ENCODE assay signal across 8 mouse cellular contexts in genomic region chr2:164083609-164084341, GRCm38 (mm10). TPM values are rescaled to one million over a fixed set of nuclear protein-coding genes. Genes with fewer than 3 reads are reported as not detected.
DNase-seq lines count a peak whose midpoint lies in the region; ATAC-seq and TF ChIP-seq lines count a peak whose summit lies in the region.

No protein-coding gene starts in this region.

- no peak for TF ChIP-seq CTCF in liver, postnatal 0 days (IDR thresholded peaks at IDR 0.05; ENCODE audit: low read depth)

- peak; percentile 82 for ATAC-seq in liver, postnatal 0 days

- H3K4me2 ChIP-seq in liver, postnatal 0 days (ENCODE audit: low read depth, low read length), result peak overlapping the region; percentile 44

- H3K4me1 ChIP-seq in liver, postnatal 0 days (ENCODE audit: insufficient read depth), result peaks cover 9% of the 10 kb centered on the region
- H3K4me1 ChIP-seq in limb, embryonic 10.5 days, result no peaks in the 10 kb centered on the region

- WGBS in liver, postnatal 0 days (ENCODE audit: insufficient replicate concordance), result 33% methylated on average over 19 of the region's 19 CpGs
- 94% methylated on average over 19 of the region's 19 CpGs for WGBS in limb, embryonic 10.5 days

- no peak for TF ChIP-seq EP300 in liver, postnatal 0 days (IDR thresholded peaks at IDR 0.05; ENCODE audit: low read depth)

- H3K27me3 ChIP-seq in liver, postnatal 0 days (ENCODE audit: insufficient read depth, low read length), result no peaks in the 10 kb centered on the region
- no peaks in the 10 kb centered on the region for H3K27me3 ChIP-seq in limb, embryonic 10.5 days (ENCODE audit: low read depth, poor library complexity, severe bottlenecking)

- 0 out of 2 replicates have a peak overlapping the region, but pooled peaks have one; percentile 26 for H3K9ac ChIP-seq in liver, postnatal 0 days (replicated peaks)

- H3K27ac ChIP-seq in liver, postnatal 0 days (ENCODE audit: low read depth), result peak overlapping the region; percentile 86
- no peak overlapping the region for H3K27ac ChIP-seq in limb, embryonic 10.5 days

- H3K9me3 ChIP-seq in liver, postnatal 0 days (ENCODE audit: low read length), result no peaks in the 10 kb centered on the region
- H3K9me3 ChIP-seq in limb, embryonic 10.5 days (replicated peaks), result no peaks in the 10 kb centered on the region

- H3K36me3 ChIP-seq in liver, postnatal 0 days (replicated peaks; ENCODE audit: insufficient read depth, low read length), result peaks cover 65% of the 10 kb centered on the region
- H3K36me3 ChIP-seq in limb, embryonic 10.5 days, result peaks cover 90% of the 10 kb centered on the region

- peak; percentile 89 for DNase-seq in A20 (ENCODE audit: low read depth, low spot score)
- DNase-seq in MEL-GATA-1-ER (ENCODE audit: extremely low read depth, low read depth), result peak; percentile 91
- DNase-seq in liver, postnatal 0 days, result peak; percentile 66
- DNase-seq in natural killer cell, adult 2 months (ENCODE audit: low spot score in 2 of 2), result peak; percentile 74 to 85
- no peak for DNase-seq in frontal cortex, postnatal 36 days (ENCODE audit: low spot score in 2 of 2)
- no peak for DNase-seq in limb, embryonic 10.5 days (ENCODE audit: low spot score)
- no peak for DNase-seq in layer of hippocampus, adult 18-20 months (ENCODE audit: low spot score in 2 of 2)
- DNase-seq in urinary bladder, postnatal 4 days (ENCODE audit: low spot score in 2 of 2), result no peak

- H3K4me3 ChIP-seq in liver, postnatal 0 days (ENCODE audit: low read depth, low read length), result no peak overlapping the region
- no peak overlapping the region for H3K4me3 ChIP-seq in limb, embryonic 10.5 days

RNA-seq across cellular contexts. Expression of gene Tomm34, which starts 12.8 kb away (rescaled TPM):
- 11.6 and 13.3 TPM in 2 replicates for polyA plus RNA-seq in liver, postnatal 0 days (2015; fragmentation: Nextera tagmentation; extraction: Ambion mirVana)
- 60.3 and 66.4 TPM in 2 replicates for polyA plus RNA-seq in limb, embryonic 10.5 days (2016; fragmentation: Nextera tagmentation; extraction: Ambion mirVana)
- 100 to 1,000 TPM; 118 to 122 TPM for total RNA-seq in layer of hippocampus, adult 18-20 months (2021)

RNA-seq across cellular contexts. Expression of gene Stk4, which starts 13.7 kb away (rescaled TPM):
- polyA plus RNA-seq in liver, postnatal 0 days (2015; fragmentation: Nextera tagmentation; extraction: Ambion mirVana), result 9.8 and 10.8 TPM in 2 replicates
- polyA plus RNA-seq in limb, embryonic 10.5 days (2016; fragmentation: Nextera tagmentation; extraction: Ambion mirVana), result 30.4 and 32.8 TPM in 2 replicates
- 10 to 100 TPM; 44.7 to 47.0 TPM for total RNA-seq in layer of hippocampus, adult 18-20 months (2021)

RNA-seq across cellular contexts. Expression of gene Pabpc1l, which starts 58.5 kb away (rescaled TPM):
- 0.46 and 0.63 TPM in 2 replicates for polyA plus RNA-seq in liver, postnatal 0 days (2015; fragmentation: Nextera tagmentation; extraction: Ambion mirVana)
- polyA plus RNA-seq in limb, embryonic 10.5 days (2016; fragmentation: Nextera tagmentation; extraction: Ambion mirVana), result 0.76 and 1.3 TPM in 2 replicates
- total RNA-seq in layer of hippocampus, adult 18-20 months (2021), result under 1 TPM; 0.36 to 0.37 TPM

Comparison
In these comparisons a context has a peak if more than half of its experiments do, and no peak if none do; other contexts are left out.
1. DNase-seq: peak in A20 (single experiment), MEL-GATA-1-ER (single experiment), liver, postnatal 0 days (single experiment) and natural killer cell, adult 2 months (2 of 2); none in frontal cortex, postnatal 36 days (0 of 2), limb, embryonic 10.5 days (single experiment), layer of hippocampus, adult 18-20 months (0 of 2) and urinary bladder, postnatal 4 days (0 of 2).